In the genomic region with DNA sequence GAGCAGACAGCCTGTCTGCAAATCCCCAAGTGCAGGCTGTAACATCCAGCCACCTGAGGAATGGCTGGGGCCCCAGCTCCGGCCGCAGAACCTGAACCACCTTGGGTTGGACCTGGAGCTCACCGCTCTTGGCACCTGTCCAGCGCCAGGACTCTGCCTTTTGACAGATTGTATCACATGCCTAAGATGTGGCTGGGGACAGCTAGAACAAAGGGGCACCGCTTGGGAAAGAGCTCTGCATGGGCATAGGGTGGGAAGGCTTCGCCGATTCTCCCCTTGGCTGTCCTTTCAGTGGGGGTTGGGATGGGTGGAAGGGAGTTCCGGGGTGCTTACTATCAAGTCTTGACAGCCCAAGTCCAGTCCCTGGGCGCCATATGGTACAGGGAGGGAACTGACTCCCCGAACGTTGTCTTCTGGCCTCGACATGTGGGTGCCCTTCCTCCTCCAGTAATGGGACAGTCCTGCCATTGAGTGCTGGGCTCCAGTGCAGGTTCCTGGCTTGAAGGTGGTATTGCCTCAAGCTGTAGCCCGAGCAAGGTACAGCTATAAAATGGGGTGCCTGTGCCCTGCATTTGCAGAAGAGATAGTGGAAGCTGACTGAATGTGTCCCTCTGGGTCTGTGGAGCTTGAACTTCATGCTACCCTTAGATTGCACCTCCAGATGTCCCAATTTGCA, we compare ENCODE assay signal across 8 mouse cellular contexts. TPM values are rescaled to one million over a fixed set of nuclear protein-coding genes. Genes with fewer than 3 reads are reported as not detected.
DNase-seq lines count a peak whose midpoint lies in the region; ATAC-seq and TF ChIP-seq lines count a peak whose summit lies in the region.

No protein-coding gene starts in this region.

- 0 out of 2 replicates have a peak overlapping the region, but pooled peaks have one; percentile 7 for H3K9ac ChIP-seq in midbrain, embryonic 13.5 days (replicated peaks)

- H3K4me1 ChIP-seq in embryonic facial prominence, embryonic 10.5 days, result peaks cover 65% of the 10 kb centered on the region
- H3K4me1 ChIP-seq in midbrain, embryonic 13.5 days (replicated peaks), result peaks cover 29% of the 10 kb centered on the region

- WGBS in embryonic facial prominence, embryonic 10.5 days, result 76% methylated on average over 13 of the region's 13 CpGs
- 71% methylated on average over 13 of the region's 13 CpGs for WGBS in midbrain, embryonic 13.5 days

- no peak for DNase-seq in layer of hippocampus, adult 2 months (ENCODE audit: low spot score in 2 of 2)
- no peak for DNase-seq in layer of hippocampus, adult 18-20 months (ENCODE audit: low spot score in 2 of 2)
- no peak for DNase-seq in embryonic facial prominence, embryonic 10.5 days (ENCODE audit: low spot score)
- DNase-seq in kidney, adult 11 months, result peak; percentile 66
- DNase-seq in right cerebral cortex, postnatal 14 days, result no peak
- no peak for DNase-seq in layer of hippocampus, postnatal 14 days (ENCODE audit: low spot score in 2 of 2)
- no peak for DNase-seq in embryo, embryonic 10 days (ENCODE audit: low spot score)

- no peaks in the 10 kb centered on the region for H3K27me3 ChIP-seq in embryonic facial prominence, embryonic 10.5 days (replicated peaks; ENCODE audit: low read depth, poor library complexity, severe bottlenecking)
- no peaks in the 10 kb centered on the region for H3K27me3 ChIP-seq in midbrain, embryonic 13.5 days

- no peaks in the 10 kb centered on the region for H3K9me3 ChIP-seq in embryonic facial prominence, embryonic 10.5 days
- H3K9me3 ChIP-seq in midbrain, embryonic 13.5 days, result no peaks in the 10 kb centered on the region

- no peak overlapping the region for H3K4me3 ChIP-seq in layer of hippocampus, adult 2 months
- H3K4me3 ChIP-seq in embryonic facial prominence, embryonic 10.5 days, result peak overlapping the region; percentile 28; the same call in 1 of the 2 replicates
- no peak overlapping the region for H3K4me3 ChIP-seq in midbrain, embryonic 13.5 days (replicated peaks)

- H3K4me2 ChIP-seq in midbrain, embryonic 13.5 days (replicated peaks), result no peak overlapping the region

- H3K36me3 ChIP-seq in embryonic facial prominence, embryonic 10.5 days (replicated peaks), result no peaks in the 10 kb centered on the region; the same call in 1 of the 2 replicates
- H3K36me3 ChIP-seq in midbrain, embryonic 13.5 days, result no peaks in the 10 kb centered on the region

- peak overlapping the region; percentile 33; the same call in 1 of the 2 replicates for H3K27ac ChIP-seq in layer of hippocampus, adult 2 months
- peak overlapping the region; percentile 19; the same call in 1 of the 2 replicates for H3K27ac ChIP-seq in embryonic facial prominence, embryonic 10.5 days (replicated peaks)
- H3K27ac ChIP-seq in midbrain, embryonic 13.5 days, result no peak overlapping the region

- peak; percentile 34; the same call in 1 of the 2 replicates for ATAC-seq in midbrain, embryonic 13.5 days

- no peak for TF ChIP-seq CTCF in layer of hippocampus, adult 2 months (conservative IDR thresholded peaks at IDR 0.05)

RNA-seq across cellular contexts. Expression of a gene that starts 21.1 kb away (rescaled TPM):
- 100 to 1,000 TPM; 225 to 234 TPM for total RNA-seq in layer of hippocampus, adult 2 months (2021)
- total RNA-seq in layer of hippocampus, adult 18-20 months (2021), result 100 to 1,000 TPM; 210 to 218 TPM
- polyA plus RNA-seq in embryonic facial prominence, embryonic 10.5 days (2016; fragmentation: Nextera tagmentation; extraction: Ambion mirVana), result 1,413 and 1,489 TPM in 2 replicates
- 905 and 914 TPM in 2 replicates for polyA plus RNA-seq in midbrain, embryonic 13.5 days (2015; fragmentation: Nextera tagmentation; extraction: Ambion mirVana)
- 100 to 1,000 TPM; 347 to 378 TPM for total RNA-seq in layer of hippocampus, postnatal 14 days (2021)

RNA-seq across cellular contexts. Expression of a gene that starts 26.9 kb away (rescaled TPM):
- 10 to 100 TPM; 74.5 to 76.7 TPM for total RNA-seq in layer of hippocampus, adult 2 months (2021)
- 10 to 100 TPM; 64.0 to 68.7 TPM for total RNA-seq in layer of hippocampus, adult 18-20 months (2021)
- polyA plus RNA-seq in embryonic facial prominence, embryonic 10.5 days (2016; fragmentation: Nextera tagmentation; extraction: Ambion mirVana), result 65.0 and 65.1 TPM in 2 replicates
- polyA plus RNA-seq in midbrain, embryonic 13.5 days (2015; fragmentation: Nextera tagmentation; extraction: Ambion mirVana), result 48.6 and 49.1 TPM in 2 replicates
- total RNA-seq in layer of hippocampus, postnatal 14 days (2021), result 10 to 100 TPM; 69.1 to 71.5 TPM

RNA-seq across cellular contexts. Expression of a gene that starts 31.7 kb away (rescaled TPM):
- 10 to 100 TPM; 40.8 to 47.3 TPM for total RNA-seq in layer of hippocampus, adult 2 months (2021)
- 10 to 100 TPM; 34.5 to 42.3 TPM for total RNA-seq in layer of hippocampus, adult 18-20 months (2021)
- polyA plus RNA-seq in embryonic facial prominence, embryonic 10.5 days (2016; fragmentation: Nextera tagmentation; extraction: Ambion mirVana), result 50.3 and 50.6 TPM in 2 replicates
- polyA plus RNA-seq in midbrain, embryonic 13.5 days (2015; fragmentation: Nextera tagmentation; extraction: Ambion mirVana), result 16.2 and 18.3 TPM in 2 replicates
- total RNA-seq in layer of hippocampus, postnatal 14 days (2021), result 10 to 100 TPM; 33.1 to 38.7 TPM

RNA-seq across cellular contexts. Expression of a gene that starts 53.6 kb away (rescaled TPM):
- total RNA-seq in layer of hippocampus, adult 2 months (2021), result 10 to 100 TPM; 37.8 to 56.5 TPM
- total RNA-seq in layer of hippocampus, adult 18-20 months (2021), result 10 to 100 TPM; 27.9 to 35.7 TPM
- polyA plus RNA-seq in embryonic facial prominence, embryonic 10.5 days (2016; fragmentation: Nextera tagmentation; extraction: Ambion mirVana), result 14.5 and 16.0 TPM in 2 replicates
- 26.1 and 28.7 TPM in 2 replicates for polyA plus RNA-seq in midbrain, embryonic 13.5 days (2015; fragmentation: Nextera tagmentation; extraction: Ambion mirVana)
- 10 to 100 TPM; 25.8 to 28.3 TPM for total RNA-seq in layer of hippocampus, postnatal 14 days (2021)
